Mouse (Mus musculus): ENCODE results near the gene Tnfaip8l1. TPM values are rescaled to one million over a fixed set of nuclear protein-coding genes. Genes with fewer than 3 reads are reported as not detected.

Gene Tnfaip8l1
- polyA plus RNA-seq (2012; rRNA removed): 1.7 and 1.9 TPM in 2 replicates

DNA sequence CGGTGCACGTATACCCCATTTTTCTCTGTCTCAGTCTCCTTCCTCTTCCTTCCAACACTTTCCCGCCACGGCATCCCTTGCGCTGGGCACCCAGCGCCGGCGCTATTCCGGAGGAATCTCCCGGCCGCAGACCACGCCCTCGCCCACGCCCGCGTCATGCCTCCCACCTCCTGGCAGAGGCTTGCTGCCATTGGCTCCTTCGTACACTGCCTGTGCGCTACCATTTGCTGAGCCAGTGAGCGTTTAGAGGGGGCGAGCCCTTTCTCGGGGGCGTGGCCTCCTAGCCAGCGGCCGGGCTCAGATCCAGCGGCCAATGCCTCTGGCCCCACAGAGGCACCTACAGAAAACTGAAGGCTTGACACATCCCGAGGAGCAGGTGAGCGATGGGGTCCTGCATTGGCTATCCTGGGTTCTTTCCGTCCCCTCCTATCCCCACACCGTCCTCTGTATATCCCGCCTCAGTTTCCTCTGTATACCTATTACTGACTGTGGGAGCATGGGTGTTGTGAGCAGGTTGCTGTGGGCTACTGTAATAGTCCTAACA is at the start of gene Tnfaip8l1:
Gene Tnfaip8l1 (plus strand): TSS at position 247 of the 544 bp plus-strand sequence.
- peak; percentile 94 to 95 for DNase-seq
- TF ChIP-seq CTCF (IDR thresholded peaks at IDR 0.05; ENCODE audit: borderline replicate concordance, insufficient read depth, low read depth, low read length) (no peak), POLR2A (IDR thresholded peaks at IDR 0.05; ENCODE audit: borderline replicate concordance, insufficient read depth, low read length) (peak; percentile 36; the same call in 1 of the 2 replicates)
- Histone ChIP-seq H3K27ac (ENCODE audit: insufficient read depth, low read length) (no peak within 1 kb of the TSS), H3K4me3 (replicated peaks; ENCODE audit: insufficient read depth, low read depth, low read length) (peak within 1 kb of the TSS; percentile 71), H3K4me1 (ENCODE audit: control insufficient read depth, insufficient read depth, low read length) (no peaks in the 10 kb centered on the region), H3K27me3 (ENCODE audit: control insufficient read depth, insufficient read depth, low read length) (no peaks in the 10 kb centered on the region)
- under 1% methylated on average over 30 of the region's 30 CpGs for WGBS

DNA sequence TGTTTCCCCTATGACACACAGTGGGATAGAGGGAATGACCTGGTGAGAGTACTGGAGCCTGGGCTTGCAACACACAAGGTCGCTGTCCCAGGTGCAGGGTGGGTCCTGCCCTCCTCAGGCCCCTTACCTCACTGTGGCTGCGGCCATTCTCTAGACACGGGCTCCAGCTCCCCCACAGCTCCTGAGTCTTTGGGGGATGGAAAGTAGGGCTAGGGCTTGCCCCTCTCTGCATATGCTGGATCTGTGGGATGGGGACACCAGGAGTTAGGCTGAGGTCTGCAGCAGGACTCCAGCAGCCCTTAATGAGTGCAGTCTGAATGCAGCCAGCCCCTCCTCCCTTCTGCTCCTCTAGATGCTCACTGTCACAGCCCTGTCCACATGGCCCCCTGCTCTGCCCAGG is 49.5 kb upstream of the Tnfaip8l1 start:
- 80% methylated on average over 3 of the region's 3 CpGs for WGBS
- H3K4me3 ChIP-seq (replicated peaks; ENCODE audit: insufficient read depth, low read depth, low read length): no peak overlapping the region
- H3K4me1 ChIP-seq (ENCODE audit: control insufficient read depth, insufficient read depth, low read length): no peaks in the 10 kb centered on the region; the same call in 1 of the 2 replicates
- no peak for TF ChIP-seq CTCF (IDR thresholded peaks at IDR 0.05; ENCODE audit: borderline replicate concordance, insufficient read depth, low read depth, low read length)
- TF ChIP-seq POLR2A (IDR thresholded peaks at IDR 0.05; ENCODE audit: borderline replicate concordance, insufficient read depth, low read length): no peak
- DNase-seq: no peak
- no peaks in the 10 kb centered on the region for H3K27me3 ChIP-seq (ENCODE audit: control insufficient read depth, insufficient read depth, low read length)
- no peak overlapping the region for H3K27ac ChIP-seq (ENCODE audit: insufficient read depth, low read length)

- Histone ChIP-seq H3K27ac (ENCODE audit: insufficient read depth, low read length) (no peak overlapping the region), H3K4me3 (replicated peaks; ENCODE audit: insufficient read depth, low read depth, low read length) (no peak overlapping the region), H3K4me1 (ENCODE audit: control insufficient read depth, insufficient read depth, low read length) (peaks cover 7% of the 10 kb centered on the region), H3K27me3 (ENCODE audit: control insufficient read depth, insufficient read depth, low read length) (no peaks in the 10 kb centered on the region)
- no peak for TF ChIP-seq CTCF (IDR thresholded peaks at IDR 0.05; ENCODE audit: borderline replicate concordance, insufficient read depth, low read depth, low read length)
- no peak for TF ChIP-seq POLR2A (IDR thresholded peaks at IDR 0.05; ENCODE audit: borderline replicate concordance, insufficient read depth, low read length)
- DNase-seq: no peak
- WGBS: 70% methylated on average over 10 of the region's 10 CpGs
Measured at GRCm38 (mm10) chr17:56116193-56116592, 46.1 kb upstream of the Tnfaip8l1 start.

GRCm38 (mm10) chr17:56117251-56117710 is 45.0 kb upstream of the Tnfaip8l1 start, which contains the start of gene Plin5:
Plin5 (minus strand) TSS chr17:56117596.
- TF ChIP-seq CTCF (IDR thresholded peaks at IDR 0.05; ENCODE audit: borderline replicate concordance, insufficient read depth, low read depth, low read length) (no peak), POLR2A (IDR thresholded peaks at IDR 0.05; ENCODE audit: borderline replicate concordance, insufficient read depth, low read length) (no peak)
- WGBS: 2% methylated on average over 27 of the region's 27 CpGs
- H3K4me3 ChIP-seq (replicated peaks; ENCODE audit: insufficient read depth, low read depth, low read length): no peak within 1 kb of the TSS
- H3K27ac ChIP-seq (ENCODE audit: insufficient read depth, low read length): no peak within 1 kb of the TSS
- no peaks in the 10 kb centered on the region for H3K27me3 ChIP-seq (ENCODE audit: control insufficient read depth, insufficient read depth, low read length)
- peaks cover 7% of the 10 kb centered on the region for H3K4me1 ChIP-seq (ENCODE audit: control insufficient read depth, insufficient read depth, low read length)
- DNase-seq: peak; percentile 34 to 43

DNA sequence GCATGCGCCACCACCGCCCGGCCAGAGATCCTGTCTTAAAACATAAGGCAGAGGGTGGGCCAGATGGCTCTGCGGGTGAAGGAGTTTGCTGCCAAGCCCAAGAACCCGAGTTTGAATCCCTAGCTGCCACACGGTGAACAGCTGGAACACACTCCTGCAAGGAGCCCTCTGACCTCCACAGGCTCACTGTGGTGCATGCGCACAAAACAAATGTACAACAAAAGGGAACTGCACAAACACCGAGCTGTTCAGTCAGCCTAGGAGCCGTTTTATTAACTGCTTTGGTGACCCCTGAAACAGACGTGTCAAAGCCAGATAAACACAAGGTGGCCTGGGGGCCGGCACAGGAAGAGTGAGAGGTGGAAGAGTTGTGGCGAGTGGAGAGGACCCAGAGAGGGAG is 42.8 kb upstream of the Tnfaip8l1 start:
- DNase-seq: no peak
- peak overlapping the region; percentile 6 for H3K4me3 ChIP-seq (replicated peaks; ENCODE audit: insufficient read depth, low read depth, low read length)
- H3K27me3 ChIP-seq (ENCODE audit: control insufficient read depth, insufficient read depth, low read length): no peaks in the 10 kb centered on the region; the same call in 1 of the 2 replicates
- no peak overlapping the region for H3K27ac ChIP-seq (ENCODE audit: insufficient read depth, low read length)
- TF ChIP-seq CTCF (IDR thresholded peaks at IDR 0.05; ENCODE audit: borderline replicate concordance, insufficient read depth, low read depth, low read length) (no peak), POLR2A (IDR thresholded peaks at IDR 0.05; ENCODE audit: borderline replicate concordance, insufficient read depth, low read length) (no peak)
- 57% methylated on average over 12 of the region's 12 CpGs for WGBS
- H3K4me1 ChIP-seq (ENCODE audit: control insufficient read depth, insufficient read depth, low read length): peaks cover 7% of the 10 kb centered on the region

DNA sequence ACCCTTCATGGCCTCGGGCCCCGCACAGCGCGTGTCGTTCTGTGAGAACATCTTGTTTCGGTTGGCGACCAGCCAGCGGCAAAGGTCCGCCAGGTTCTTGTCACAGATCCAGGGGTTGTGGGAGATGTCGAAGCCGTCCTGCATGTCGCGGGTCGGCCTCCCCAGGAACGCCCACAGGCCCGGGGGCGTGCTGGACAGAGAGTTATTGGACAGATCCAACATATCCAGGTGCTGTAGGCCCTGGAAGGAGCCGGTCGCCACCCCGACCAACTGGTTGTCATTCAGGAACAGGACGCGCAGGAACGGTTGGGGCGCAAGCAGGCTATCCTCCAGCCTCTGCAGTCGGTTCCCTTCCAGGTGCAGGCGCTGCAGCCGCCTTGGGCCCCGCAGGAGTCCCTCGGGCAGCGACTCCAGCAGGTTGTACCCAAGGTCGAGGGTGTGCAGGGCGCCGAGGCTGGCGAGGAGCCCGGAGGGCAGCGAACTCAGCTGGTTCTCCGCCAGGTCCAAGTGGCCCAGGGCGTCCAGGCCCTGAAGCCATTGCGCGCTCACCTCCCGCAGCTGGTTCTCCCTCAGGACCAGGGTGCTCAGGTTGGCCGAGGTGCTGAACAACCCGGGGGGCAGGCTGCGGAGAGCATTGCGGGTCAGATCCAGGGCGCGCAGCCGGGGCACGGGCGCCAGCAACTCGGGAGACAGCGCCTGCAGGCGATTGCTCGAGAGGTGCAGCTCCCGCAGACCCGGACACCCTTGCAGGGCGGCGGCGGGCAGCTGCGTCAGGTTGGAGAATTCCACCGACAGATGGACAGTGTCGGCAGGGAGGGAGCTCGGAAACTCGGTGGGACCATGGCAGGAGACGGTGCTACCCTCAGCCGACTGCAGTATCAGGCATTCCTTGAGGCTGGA is 42.0 kb upstream of the Tnfaip8l1 start:
- Histone ChIP-seq H3K4me1 (ENCODE audit: control insufficient read depth, insufficient read depth, low read length) (peaks cover 9% of the 10 kb centered on the region), H3K4me3 (replicated peaks; ENCODE audit: insufficient read depth, low read depth, low read length) (peak overlapping the region; percentile 46), H3K27me3 (ENCODE audit: control insufficient read depth, insufficient read depth, low read length) (no peaks in the 10 kb centered on the region; the same call in 1 of the 2 replicates), H3K27ac (ENCODE audit: insufficient read depth, low read length) (no peak overlapping the region)
- DNase-seq: peak; percentile 64 to 75
- TF ChIP-seq CTCF (IDR thresholded peaks at IDR 0.05; ENCODE audit: borderline replicate concordance, insufficient read depth, low read depth, low read length) (no peak), POLR2A (IDR thresholded peaks at IDR 0.05; ENCODE audit: borderline replicate concordance, insufficient read depth, low read length) (no peak)
- WGBS: 2% methylated on average over 66 of the region's 66 CpGs

- TF ChIP-seq POLR2A (IDR thresholded peaks at IDR 0.05; ENCODE audit: borderline replicate concordance, insufficient read depth, low read length) (no peak), CTCF (IDR thresholded peaks at IDR 0.05; ENCODE audit: borderline replicate concordance, insufficient read depth, low read depth, low read length) (no peak)
- WGBS: 65% methylated on average over 2 of the region's 2 CpGs
- peaks cover 9% of the 10 kb centered on the region for H3K4me1 ChIP-seq (ENCODE audit: control insufficient read depth, insufficient read depth, low read length)
- H3K4me3 ChIP-seq (replicated peaks; ENCODE audit: insufficient read depth, low read depth, low read length): peak within 1 kb of the TSS; percentile 46
- H3K27ac ChIP-seq (ENCODE audit: insufficient read depth, low read length): no peak within 1 kb of the TSS
- DNase-seq: no peak
- H3K27me3 ChIP-seq (ENCODE audit: control insufficient read depth, insufficient read depth, low read length): no peaks in the 10 kb centered on the region; the same call in 1 of the 2 replicates
Measured at GRCm38 (mm10) chr17:56121826-56122225, 40.5 kb upstream of the Tnfaip8l1 start, which contains the start of gene Lrg1. Lrg1 (minus strand) TSS chr17:56122001.

Data from cerebellum, adult 2 months (tissue).